Mouse (Mus musculus): ENCODE results near the gene Crip1.

Crip1 gene

GRCm38 (mm10) chr12:113130732-113131131 is 15.4 kb upstream of the Crip1 start:
- no peak for DNase-seq (ENCODE audit: low read depth, low spot score)

- DNase-seq (ENCODE audit: low read depth, low spot score) = no peak
Measured at GRCm38 (mm10) chr12:113131601-113132000, 14.5 kb upstream of the Crip1 start.

- no peak for DNase-seq (ENCODE audit: low read depth, low spot score)
Measured at GRCm38 (mm10) chr12:113132567-113132966, 13.5 kb upstream of the Crip1 start.

- no peak for DNase-seq (ENCODE audit: low read depth, low spot score)
Measured at GRCm38 (mm10) chr12:113133260-113133659, 12.9 kb upstream of the Crip1 start.

GRCm38 (mm10) chr12:113133861-113134403 is 12.2 kb upstream of the Crip1 start:
- no peak for DNase-seq (ENCODE audit: low read depth, low spot score)

- no peak for DNase-seq (ENCODE audit: low read depth, low spot score)
Measured at GRCm38 (mm10) chr12:113134502-113134901, 11.6 kb upstream of the Crip1 start.

GRCm38 (mm10) chr12:113135401-113135800 is 10.7 kb upstream of the Crip1 start:
- DNase-seq (ENCODE audit: low read depth, low spot score) = no peak

- DNase-seq (ENCODE audit: low read depth, low spot score) = no peak
Measured at GRCm38 (mm10) chr12:113136492-113137020, 9.6 kb upstream of the Crip1 start.

- DNase-seq (ENCODE audit: low read depth, low spot score) = no peak
Measured at GRCm38 (mm10) chr12:113137260-113138213, 8.6 kb upstream of the Crip1 start.

GRCm38 (mm10) chr12:113138291-113138690 is 7.8 kb upstream of the Crip1 start:
- no peak for DNase-seq (ENCODE audit: low read depth, low spot score)

- no peak for DNase-seq (ENCODE audit: low read depth, low spot score)
Measured at GRCm38 (mm10) chr12:113138901-113139864, 6.9 kb upstream of the Crip1 start.

- DNase-seq (ENCODE audit: low read depth, low spot score) = peak; percentile 64
Measured at GRCm38 (mm10) chr12:113139908-113140615, 6.1 kb upstream of the Crip1 start, which contains the start of gene Crip2. Gene Crip2, plus strand, starts transcription at chr12:113140236.

- DNase-seq (ENCODE audit: low read depth, low spot score) = no peak
Measured at GRCm38 (mm10) chr12:113140616-113141411, 5.3 kb upstream of the Crip1 start.

GRCm38 (mm10) chr12:113141531-113141973 is 4.6 kb upstream of the Crip1 start:
- no peak for DNase-seq (ENCODE audit: low read depth, low spot score)

GRCm38 (mm10) chr12:113142021-113142975 is 3.8 kb upstream of the Crip1 start:
- no peak for DNase-seq (ENCODE audit: low read depth, low spot score)

GRCm38 (mm10) chr12:113143164-113143563 is 3.0 kb upstream of the Crip1 start:
- no peak for DNase-seq (ENCODE audit: low read depth, low spot score)

- DNase-seq (ENCODE audit: low read depth, low spot score) = no peak
Measured at GRCm38 (mm10) chr12:113144001-113144756, 1.9 kb upstream of the Crip1 start.

- no peak for DNase-seq (ENCODE audit: low read depth, low spot score)
Measured at GRCm38 (mm10) chr12:113144886-113145285, 1.2 kb upstream of the Crip1 start.

Measured in retina, postnatal 7 days (tissue).